Mouse (Mus musculus): ENCODE measurements around the gene Ccnb1ip1.

- TF ChIP-seq JUN (IDR thresholded peaks at IDR 0.05; ENCODE audit: insufficient read depth, low read depth, low read length) (no peak), CTCF (conservative IDR thresholded peaks at IDR 0.05 in 1 of 2, IDR thresholded peaks at IDR 0.05 in 1 of 2; ENCODE audit: low read depth in 2 of 2, low read length in 2 of 2) (peak; percentile 54 to 61), POLR2A (IDR thresholded peaks at IDR 0.05; ENCODE audit: low read depth, low read length) (no peak), TCF12 (IDR thresholded peaks at IDR 0.05; ENCODE audit: low read depth, low read length) (no peak), TBP (conservative IDR thresholded peaks at IDR 0.05; ENCODE audit: low read depth, low read length) (no peak), MYC (IDR thresholded peaks at IDR 0.05; ENCODE audit: low read depth, low read length) (no peak), USF1 (IDR thresholded peaks at IDR 0.05; ENCODE audit: low read depth, low read length) (no peak), E2F4 (IDR thresholded peaks at IDR 0.05; ENCODE audit: insufficient replicate concordance, low read depth, low read length) (no peak), HCFC1 (IDR thresholded peaks at IDR 0.05; ENCODE audit: low read depth, low read length) (no peak), RCOR1 (conservative IDR thresholded peaks at IDR 0.05; ENCODE audit: low read depth, low read length) (no peak), RAD21 (IDR thresholded peaks at IDR 0.05; ENCODE audit: low read depth, low read length) (peak; percentile 36), MXI1 (IDR thresholded peaks at IDR 0.05; ENCODE audit: low read depth, low read length) (no peak), MAFK (IDR thresholded peaks at IDR 0.05; ENCODE audit: insufficient replicate concordance, low read length) (no peak)
Measured at GRCm38 (mm10) chr14:50798512-50798911, 9.0 kb downstream of the Ccnb1ip1 start.
